Mouse (Mus musculus) ZHBTc4 (cell line): ENCODE data around the gene Cd180.

Source experiments
- DNase-seq: peaks from one replicate; pipeline ENCODE4 v3.0.0-alpha.2; 2011; ENCODE audit warnings: low read depth, low spot score

Gene Cd180

DNA sequence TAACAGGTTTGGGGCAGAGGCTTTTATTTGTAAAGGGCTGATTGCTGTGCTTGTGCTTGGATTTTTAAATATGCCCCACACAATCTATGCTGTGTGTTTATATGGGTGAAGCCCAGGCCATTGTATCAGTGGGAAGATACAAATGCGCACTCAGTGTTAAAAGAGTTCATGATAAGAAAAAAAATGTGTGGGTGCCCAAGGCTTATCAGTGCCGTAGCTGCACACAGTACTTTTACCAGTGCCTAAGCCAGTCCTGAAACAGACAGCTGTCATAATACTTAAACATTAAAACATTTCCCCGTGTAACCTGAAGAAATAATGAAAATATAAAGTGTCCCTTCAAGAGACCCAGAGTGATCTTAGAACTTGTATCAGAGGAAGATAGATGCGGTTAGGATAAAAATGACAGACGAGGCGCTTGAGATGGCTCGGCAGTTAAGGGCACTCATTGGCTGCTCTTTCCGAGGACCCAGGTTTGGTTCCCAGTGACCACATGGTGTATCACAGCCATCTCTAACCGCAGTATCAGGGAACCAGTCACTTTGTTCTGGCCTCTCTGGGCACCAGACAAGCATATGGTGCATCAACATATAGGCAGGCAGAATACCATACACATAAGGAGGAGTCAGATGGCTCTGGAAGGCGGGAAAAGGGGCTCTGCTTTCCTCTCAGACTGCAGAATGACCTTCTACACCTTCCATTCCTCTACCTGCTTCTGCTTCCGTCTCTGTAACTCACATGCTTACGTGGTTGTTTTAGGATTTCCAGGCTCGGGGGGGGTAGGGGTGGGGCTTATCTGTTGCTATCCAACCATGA, 46.6 kb downstream of the Cd180 start:
- DNase-seq, result no peak

- DNase-seq, result peak; percentile 82
Observed at GRCm38 (mm10) chr13:102744481-102745269, 51.3 kb downstream of the Cd180 start.

GRCm38 (mm10) chr13:102745270-102745600, 51.9 kb downstream of the Cd180 start:
- no peak for DNase-seq

- no peak for DNase-seq
Observed at GRCm38 (mm10) chr13:102745626-102746342, 52.4 kb downstream of the Cd180 start.

DNA sequence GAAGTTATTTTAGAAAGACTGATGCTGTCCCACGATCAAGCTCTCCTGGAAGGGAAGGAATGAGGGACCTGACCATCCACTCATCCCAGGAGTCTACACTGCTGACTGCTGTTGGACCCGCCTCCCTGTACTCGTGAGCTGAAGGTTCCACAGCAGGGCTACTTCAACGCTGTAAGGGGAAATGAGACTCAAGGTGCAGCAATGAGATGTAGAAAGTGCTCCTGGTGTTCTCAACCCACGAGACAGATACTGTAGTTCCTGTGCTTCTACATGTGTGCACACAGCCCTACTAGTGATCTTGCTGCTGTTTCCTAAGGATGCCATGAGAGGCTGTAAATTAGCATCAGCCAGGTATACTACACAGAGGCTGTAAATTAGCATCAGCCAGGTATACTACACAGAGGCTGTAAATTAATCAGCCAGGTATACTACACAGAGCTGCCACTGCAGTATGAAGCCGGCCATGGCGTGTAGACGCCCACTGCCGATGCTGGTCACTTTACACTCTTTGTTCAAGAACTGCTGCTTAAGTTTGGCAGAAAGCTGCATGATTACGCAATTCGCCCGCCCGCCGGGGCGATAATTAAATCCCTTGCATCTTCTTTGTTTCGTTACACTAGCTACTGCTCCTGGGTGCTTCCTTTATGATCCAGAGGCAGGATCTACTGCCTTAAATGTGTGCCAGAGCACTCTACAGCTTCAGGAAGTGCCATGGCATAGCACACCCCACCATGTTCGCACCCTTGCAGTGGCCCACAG, 53.6 kb downstream of the Cd180 start:
- peak; percentile 18 for DNase-seq

GRCm38 (mm10) chr13:102749194-102749593, 55.8 kb downstream of the Cd180 start:
- no peak for DNase-seq

GRCm38 (mm10) chr13:102749891-102750290, 56.5 kb downstream of the Cd180 start:
- DNase-seq, result peak; percentile 86

- no peak for DNase-seq
Observed at GRCm38 (mm10) chr13:102753714-102754556, 60.6 kb downstream of the Cd180 start.

GRCm38 (mm10) chr13:102755124-102755523, 61.8 kb downstream of the Cd180 start:
- DNase-seq, result no peak

GRCm38 (mm10) chr13:102756071-102756470, 62.7 kb downstream of the Cd180 start:
- DNase-seq, result peak; percentile 26

DNA sequence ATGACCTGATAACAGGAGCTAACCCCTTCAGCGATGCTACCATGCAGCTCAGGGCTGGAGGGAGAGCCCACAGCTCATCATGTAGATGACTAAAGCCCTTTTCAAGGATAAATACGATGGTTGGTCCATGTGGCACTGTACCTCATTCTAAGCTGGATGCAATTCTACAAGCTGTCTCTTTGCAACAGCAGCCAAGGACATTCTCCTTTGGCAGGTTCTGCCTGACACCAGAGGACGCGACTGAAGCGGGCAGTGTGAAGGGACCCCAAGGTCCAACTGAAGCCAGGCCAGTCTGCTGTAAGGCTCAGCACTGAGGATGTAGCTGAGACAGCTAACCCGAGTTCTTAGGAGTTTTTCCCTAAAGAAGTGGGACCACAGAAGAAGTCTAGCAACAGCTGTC, 64.7 kb downstream of the Cd180 start:
- no peak for DNase-seq

DNA sequence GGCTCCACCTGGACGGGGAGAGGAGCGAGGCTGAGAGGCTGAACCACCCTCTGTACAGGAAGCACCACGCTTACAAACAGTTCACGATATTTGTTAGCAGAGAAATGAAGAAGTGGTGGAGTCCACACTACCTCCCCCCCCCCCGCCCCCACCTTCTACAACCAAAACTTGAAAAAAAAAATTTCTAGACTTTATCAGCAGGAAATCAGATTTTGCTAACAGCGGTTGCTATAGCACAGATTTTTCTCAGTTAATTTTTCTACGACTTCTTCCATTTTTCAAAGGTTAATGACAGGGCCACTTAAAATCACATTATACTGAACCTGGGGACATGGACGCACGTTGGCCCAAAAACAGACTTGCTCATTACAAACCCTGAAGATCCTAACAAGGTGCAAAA, 68.1 kb downstream of the Cd180 start:
- no peak for DNase-seq

DNA sequence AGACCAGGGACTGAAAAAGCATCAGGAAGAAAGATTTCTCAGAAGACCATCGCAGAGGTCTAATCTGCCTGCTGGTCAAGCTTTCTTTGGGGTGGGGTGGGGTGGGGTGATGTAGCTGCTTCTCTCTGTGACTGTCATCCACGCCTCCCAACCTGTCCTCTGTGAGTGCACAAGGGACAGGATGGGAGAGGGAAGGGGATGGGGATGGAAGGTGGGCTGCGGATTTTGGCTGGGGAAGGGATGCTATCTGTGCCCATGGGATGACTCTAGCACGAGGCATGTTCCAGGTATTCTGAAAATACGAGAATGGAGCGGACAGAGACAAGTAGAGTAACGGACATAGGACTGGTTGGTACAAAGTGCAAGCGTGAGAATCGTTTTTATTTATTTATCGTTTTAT, 68.8 kb downstream of the Cd180 start:
- DNase-seq, result no peak

DNA sequence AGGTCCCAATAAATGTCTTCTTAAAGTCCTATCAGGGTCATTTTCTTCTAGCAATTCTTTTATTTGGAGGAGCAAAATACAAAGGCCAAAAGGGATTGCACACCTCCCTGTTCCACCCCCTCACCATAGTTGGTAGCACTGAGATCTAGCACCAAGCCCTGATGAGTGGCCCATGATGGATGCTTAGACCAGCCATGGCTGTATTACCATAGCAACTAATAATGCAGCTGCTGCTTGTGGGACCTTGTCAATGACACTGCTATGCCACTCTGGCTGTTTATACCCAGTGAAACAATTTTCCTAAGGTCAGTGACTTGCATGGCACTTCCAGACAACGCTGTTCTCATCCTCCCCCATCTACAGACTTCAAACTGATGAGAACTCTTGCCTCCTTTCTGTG, 70.9 kb downstream of the Cd180 start:
- no peak for DNase-seq

DNA sequence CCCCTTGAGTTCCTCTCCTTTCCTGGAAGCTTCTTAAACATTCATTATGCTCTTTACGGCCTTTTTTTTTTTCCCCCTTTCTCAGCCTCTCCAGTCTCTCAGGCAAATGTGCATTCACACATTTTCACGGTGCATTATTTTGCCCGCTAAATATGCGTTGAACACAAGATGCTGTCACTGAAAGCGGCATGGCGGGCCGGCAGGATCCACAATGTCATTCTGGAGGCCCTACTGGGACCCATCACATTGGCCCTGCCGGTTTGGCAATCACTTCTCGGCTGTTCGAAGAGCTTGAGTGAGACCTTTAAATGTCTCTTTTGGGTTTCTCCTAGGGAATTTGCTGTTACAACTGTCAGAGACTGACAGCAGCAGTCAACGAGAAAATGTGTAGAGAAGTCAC, 71.9 kb downstream of the Cd180 start:
- DNase-seq, result no peak

DNA sequence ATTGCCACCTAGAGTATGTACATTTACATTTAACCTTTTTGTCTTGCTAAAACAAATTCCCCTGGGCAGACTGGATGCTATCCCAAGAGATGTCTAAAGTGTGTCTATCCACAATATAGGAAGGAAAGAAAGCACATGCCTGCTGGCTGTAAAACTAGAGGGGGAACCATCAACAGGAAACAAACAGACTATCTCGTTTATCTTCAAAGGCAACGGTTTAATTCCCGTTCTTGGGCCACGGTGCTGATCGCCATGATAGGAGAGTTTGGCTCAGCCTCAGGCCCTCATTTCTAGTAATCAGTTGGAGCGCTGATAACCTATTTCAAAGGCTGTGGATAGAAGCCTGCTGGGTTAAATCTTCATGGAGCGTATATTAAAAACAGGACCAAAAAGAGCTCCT, 73.8 kb downstream of the Cd180 start:
- no peak for DNase-seq

DNA sequence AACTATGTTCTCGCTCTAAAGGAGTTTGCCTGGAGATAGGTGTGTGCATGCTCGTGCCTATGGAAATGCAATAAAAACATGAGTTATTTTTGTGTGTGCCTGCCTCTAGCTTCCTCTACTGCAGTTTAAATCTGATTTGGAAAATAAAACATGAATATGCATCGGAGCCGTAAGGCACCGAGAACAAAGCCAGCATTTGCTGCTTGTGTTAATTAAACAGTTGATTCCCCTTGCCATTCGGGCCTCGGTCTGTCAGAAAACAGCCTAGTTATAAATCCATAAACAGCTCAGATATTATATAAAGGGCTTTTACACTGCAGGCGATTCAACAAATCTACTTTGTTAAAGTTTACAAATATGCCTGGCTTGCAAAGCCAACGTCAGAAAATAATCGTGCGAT, 75.2 kb downstream of the Cd180 start:
- no peak for DNase-seq

DNA sequence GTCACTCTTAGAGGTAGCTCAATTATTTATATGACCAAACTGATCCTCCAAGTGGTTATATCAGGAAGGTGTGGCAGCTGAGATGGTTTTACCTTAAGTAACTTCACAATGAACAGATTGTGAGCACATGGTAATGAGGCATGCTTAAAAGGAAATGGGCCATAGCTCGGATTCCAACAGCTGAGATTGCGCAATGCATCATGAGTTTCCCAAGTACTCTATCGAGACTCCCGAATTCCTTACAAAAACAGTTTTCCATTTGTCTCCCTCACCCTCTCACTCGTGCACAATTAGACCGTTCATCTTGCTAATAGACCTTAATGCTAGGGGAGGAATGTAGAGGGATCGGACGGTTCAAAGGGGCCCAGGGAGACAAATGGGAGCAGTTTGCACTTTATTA, 76.8 kb downstream of the Cd180 start:
- DNase-seq, result peak; percentile 76

DNA sequence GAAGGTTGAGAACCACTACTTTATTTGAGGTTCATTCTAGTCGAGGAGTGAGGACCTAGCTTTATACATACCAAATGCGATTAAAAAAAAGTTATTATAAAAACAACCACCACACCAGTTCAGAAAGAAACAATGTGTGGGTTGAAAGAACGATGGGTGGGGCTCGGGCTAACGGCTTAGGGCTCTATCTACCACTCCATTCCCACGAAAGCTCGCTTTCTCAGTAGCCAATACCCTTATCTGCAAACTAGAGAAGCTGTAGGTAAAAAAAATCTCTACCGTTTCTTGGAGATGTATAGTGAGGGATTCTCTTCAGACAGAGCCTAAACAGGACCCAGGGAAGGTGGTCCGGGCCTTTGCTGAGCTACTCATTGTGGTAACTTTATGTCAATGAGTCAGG, 79.8 kb downstream of the Cd180 start:
- no peak for DNase-seq

GRCm38 (mm10) chr13:102774786-102775201, 81.4 kb downstream of the Cd180 start:
- DNase-seq, result peak; percentile 17

DNA sequence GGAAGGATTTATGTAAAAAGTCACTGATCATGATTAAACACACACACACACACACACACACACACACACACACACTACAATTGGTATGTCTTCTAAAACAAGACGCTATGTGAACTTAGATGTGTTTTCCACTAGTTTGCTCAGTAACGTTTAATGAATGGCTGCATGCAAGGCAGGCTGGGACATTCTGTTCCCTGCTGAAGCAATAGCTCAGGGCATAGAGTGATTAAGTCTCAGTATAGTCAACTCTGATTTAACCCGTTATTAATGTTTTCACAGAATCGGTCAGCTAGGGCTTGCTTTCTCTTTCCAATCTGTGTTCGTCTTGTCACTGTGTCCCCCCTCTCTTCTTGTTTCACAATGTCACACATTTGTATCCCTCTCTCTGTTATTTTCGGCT, 82.1 kb downstream of the Cd180 start:
- no peak for DNase-seq
